Mouse (Mus musculus): ENCODE data around the gene Tbp. TPM values are rescaled to one million over a fixed set of nuclear protein-coding genes. Genes with fewer than 3 reads are reported as not detected.

Tbp gene
- polyA plus RNA-seq, 1 experiment, result 58.2 TPM

DNA sequence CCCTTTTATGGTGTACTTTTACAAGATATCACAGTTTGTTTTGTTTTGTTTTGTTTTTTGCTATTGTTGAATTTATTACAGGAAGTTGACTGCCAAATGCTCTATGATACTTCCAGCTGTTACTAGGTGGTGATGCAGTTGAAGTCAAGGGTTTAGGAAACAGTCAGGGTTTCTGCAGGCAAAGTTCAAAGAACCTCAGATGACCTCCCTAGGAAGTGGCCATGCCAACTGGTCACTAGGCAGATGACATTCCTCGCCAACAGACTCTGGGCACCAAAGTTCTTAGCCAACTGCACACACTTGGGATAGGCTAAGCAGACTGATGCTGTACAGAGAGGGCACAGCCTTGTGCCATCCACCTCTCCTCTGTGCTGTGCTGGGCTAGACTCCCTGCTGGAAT, 75.4 kb downstream of the Tbp start:
- H3K27ac ChIP-seq (ENCODE audit: insufficient read depth, low read length), result no peak overlapping the region
- no peak overlapping the region for H3K4me3 ChIP-seq (replicated peaks; ENCODE audit: insufficient read depth, low read depth, low read length)
- DNase-seq, result no peak
- no peaks in the 10 kb centered on the region for H3K4me1 ChIP-seq (ENCODE audit: control insufficient read depth, insufficient read depth, low read length)
- no peak for TF ChIP-seq POLR2A (IDR thresholded peaks at IDR 0.05; ENCODE audit: borderline replicate concordance, insufficient read depth, low read length)
- TF ChIP-seq CTCF (IDR thresholded peaks at IDR 0.05; ENCODE audit: borderline replicate concordance, insufficient read depth, low read depth, low read length), result no peak
- 49% methylated on average over 1 of the region's 1 CpGs for WGBS
- no peaks in the 10 kb centered on the region for H3K27me3 ChIP-seq (ENCODE audit: control insufficient read depth, insufficient read depth, low read length)

- no peak overlapping the region for H3K27ac ChIP-seq (ENCODE audit: insufficient read depth, low read length)
- H3K27me3 ChIP-seq (ENCODE audit: control insufficient read depth, insufficient read depth, low read length), result no peaks in the 10 kb centered on the region; the same call in 1 of the 2 replicates
- WGBS, result 2% methylated on average over 32 of the region's 32 CpGs
- no peak overlapping the region for H3K4me3 ChIP-seq (replicated peaks; ENCODE audit: insufficient read depth, low read depth, low read length)
- no peaks in the 10 kb centered on the region for H3K4me1 ChIP-seq (ENCODE audit: control insufficient read depth, insufficient read depth, low read length)
- no peak for DNase-seq
- no peak for TF ChIP-seq CTCF (IDR thresholded peaks at IDR 0.05; ENCODE audit: borderline replicate concordance, insufficient read depth, low read depth, low read length)
- TF ChIP-seq POLR2A (IDR thresholded peaks at IDR 0.05; ENCODE audit: borderline replicate concordance, insufficient read depth, low read length), result no peak
Observed at GRCm38 (mm10) chr17:15577291-15577694, 77.6 kb downstream of the Tbp start.

Other genes starting within 250 kb of the Tbp start
- 5.2 and 6.2 TPM in 2 replicates for gene Dll1, start 123.0 kb upstream of the Tbp start, polyA plus RNA-seq (2012; rRNA removed)
- gene Fam120b, start 103.7 kb upstream of the Tbp start, polyA plus RNA-seq (2012; rRNA removed), result 33.8 TPM in 2 replicates
- gene Psmb1, start 137 bp upstream of the Tbp start, polyA plus RNA-seq (2012; rRNA removed), result 157 and 162 TPM in 2 replicates
- gene Pdcd2, start 27.4 kb downstream of the Tbp start, polyA plus RNA-seq (2012; rRNA removed), result 26.3 and 28.1 TPM in 2 replicates
- gene Prdm9, start 64.5 kb downstream of the Tbp start, polyA plus RNA-seq (2012; rRNA removed), result 4.3 and 4.8 TPM in 2 replicates
- 6.6 and 7.0 TPM in 2 replicates for gene Chd1, start 205.1 kb downstream of the Tbp start, polyA plus RNA-seq (2012; rRNA removed)

Measured in cerebellum, adult 2 months (tissue).